Mouse (Mus musculus): Measurements from ENCODE around the gene A930009A15Rik.

A930009A15Rik gene

DNA sequence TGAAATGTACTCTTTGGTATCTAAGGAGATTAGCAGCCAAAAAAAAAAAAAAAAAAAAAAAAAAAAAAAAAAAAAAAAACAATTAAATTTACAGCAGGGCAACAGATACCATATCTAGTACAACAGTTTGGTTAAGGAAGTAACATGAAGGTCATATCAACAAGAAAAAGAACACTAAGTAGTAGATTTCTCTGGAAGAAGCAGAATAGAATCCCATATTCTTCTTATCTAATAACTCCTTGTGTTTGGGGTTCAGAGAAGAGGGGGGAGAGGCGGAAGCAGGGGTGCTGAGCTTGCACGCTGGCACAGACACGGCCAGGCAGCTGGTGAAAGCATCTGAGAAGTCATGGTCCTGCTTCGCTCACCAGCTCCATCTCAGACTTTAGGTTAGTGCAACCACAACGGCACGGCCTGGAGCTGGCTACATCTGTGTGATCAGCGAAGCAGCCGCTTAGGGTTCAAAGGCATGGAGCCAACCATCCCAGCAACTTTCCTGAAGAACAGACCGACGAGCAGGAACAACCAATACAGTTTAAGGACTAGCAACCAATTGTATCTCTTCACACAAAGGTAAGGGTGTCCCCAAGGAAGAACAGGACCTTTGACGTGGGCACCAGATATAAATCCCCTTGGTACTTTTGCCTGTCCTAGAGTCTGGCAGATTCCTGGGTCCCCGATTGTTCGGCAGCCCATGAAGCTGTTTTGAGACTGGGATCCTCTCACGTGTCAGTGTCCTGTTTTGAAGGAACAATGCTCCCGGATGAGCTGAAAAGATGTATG is at the start of gene A930009A15Rik:
Gene A930009A15Rik, plus strand, starts transcription at position 275 of the 780 bp plus-strand sequence.
- DNase-seq: no peak

DNA sequence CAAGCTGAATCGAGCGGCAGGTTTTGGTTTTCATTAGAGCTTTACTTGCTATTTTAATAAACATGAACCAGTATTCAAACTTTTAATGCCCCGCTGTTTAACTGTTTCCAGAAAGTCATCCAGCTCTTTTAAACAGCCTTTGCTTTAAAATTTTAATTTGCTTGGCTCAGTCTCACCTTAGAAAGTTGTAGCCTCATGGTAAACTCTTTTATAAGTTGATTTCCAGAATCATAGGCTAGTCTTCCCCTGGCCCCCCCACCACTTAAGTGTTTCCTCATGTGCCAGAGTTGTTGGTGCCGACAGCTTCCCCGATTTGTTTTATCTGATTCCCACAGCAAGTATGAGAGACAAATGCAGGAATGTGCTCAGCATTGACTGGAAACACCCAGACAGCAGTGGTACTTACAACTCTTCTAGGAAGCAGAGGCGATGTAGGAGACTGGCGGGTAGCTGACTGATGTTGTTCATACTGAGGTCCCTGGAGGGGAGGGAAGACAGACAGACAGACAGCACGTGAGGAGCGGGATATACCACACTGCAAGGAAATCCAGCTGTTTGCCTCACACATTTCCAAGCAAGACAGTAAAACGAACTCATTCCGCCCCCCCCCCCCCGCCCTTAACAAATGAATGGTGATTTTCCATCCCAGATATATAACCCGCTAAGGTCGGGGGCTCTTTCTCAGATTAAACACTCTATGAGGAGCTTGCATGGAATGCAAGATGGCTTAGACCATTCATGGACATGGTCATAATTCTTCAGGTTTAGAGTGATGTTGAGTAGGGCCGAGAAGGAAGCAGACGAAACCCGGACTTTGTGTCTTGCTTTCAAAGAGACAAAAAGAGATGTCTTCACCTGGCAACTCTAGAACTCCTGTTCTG is 49.3 kb upstream of the A930009A15Rik start:
- no peak for DNase-seq

DNA sequence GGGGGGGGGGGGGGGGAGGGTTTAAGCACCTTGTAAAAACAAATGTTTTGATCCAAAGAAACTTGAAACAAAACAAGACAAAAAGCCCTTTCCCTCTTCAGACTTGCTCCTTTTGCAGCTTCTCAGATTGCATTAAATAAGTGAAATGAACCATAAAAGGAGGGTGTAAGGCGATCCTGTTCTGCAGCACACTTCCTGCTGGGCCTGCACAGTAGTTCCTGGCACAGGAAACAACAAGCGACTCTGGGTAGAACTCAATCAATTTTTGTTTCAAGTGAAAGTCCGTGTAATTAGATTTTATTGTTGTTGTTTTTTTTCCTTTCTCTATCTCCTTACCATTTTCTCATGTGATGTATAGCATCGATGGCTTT is 48.7 kb upstream of the A930009A15Rik start:
- DNase-seq: no peak

DNA sequence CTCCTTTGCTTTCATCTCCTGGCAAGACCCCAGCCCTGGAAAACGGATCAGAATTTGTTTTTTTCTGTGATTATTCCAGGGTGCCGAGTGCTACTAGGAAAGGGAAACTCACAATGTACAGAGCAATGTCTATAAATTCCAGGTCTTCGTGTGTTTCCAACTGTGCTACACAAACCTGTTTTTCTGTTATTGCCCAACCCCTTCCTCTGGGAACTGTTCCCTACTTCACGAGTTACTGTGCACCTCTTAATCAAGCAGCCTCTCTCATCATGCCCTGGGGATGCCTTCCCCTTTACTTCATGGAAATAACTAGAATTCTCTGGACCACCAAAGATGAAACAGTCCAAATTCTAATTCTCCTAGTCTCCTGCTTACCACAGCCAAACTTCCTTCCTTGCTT is 40.9 kb upstream of the A930009A15Rik start:
- DNase-seq: no peak

DNA sequence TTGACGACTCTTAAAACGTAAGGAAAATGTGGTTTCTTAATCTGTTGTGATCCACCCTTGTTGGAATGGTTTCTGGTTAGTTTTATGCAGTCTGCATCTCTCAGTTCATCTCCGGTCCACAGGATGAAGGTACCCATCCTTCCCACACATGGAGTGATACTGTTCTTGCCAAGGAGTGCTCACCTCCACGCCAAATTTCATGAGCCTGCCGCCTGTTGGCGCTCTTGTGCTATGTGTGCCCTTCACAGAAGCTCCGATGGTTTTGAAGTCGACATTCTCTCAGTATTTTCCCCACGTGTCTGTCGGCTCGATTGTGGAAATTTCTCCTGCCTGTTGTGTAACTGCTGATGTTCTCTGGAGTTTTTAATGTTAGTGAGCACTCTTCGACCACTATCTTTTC is 40.0 kb upstream of the A930009A15Rik start:
- DNase-seq: no peak

DNA sequence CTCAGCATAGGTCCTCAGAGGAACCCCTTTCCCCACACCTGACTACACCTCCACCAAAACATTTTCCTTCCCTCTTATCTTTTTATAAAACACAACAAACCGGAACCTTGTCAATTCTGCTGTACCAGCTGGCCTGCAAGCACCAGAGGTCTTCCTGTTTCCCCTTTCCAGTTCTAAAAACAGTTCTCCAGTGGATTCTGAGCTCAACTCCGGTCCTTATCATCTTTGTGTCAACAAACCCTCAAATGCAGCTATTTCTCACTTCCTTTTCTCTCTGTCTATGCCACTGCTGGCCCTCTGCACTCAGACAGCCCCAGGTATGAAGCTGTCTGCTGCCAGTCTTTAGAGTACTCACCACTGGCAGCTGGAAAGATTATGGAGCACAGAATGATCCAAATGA is 39.0 kb upstream of the A930009A15Rik start:
- no peak for DNase-seq

DNA sequence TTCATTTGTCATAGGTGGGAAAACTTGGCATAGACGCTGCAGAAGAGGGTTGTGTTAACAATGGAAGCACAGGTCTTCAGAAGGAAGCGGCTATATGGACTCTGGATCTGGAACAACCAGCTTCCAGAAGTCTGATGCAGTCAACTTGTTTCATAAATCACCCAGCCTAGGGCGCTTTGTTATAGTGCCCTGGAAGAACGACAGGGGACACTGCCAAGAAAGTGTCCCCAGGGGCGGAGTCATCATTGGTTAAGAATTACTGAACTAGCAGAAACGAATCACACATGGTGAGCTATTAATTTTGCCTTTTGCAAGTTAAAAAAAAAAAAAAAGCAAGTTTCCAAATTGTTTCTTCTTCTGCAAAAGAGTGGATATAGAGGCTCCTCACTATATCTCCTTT is 26.9 kb upstream of the A930009A15Rik start:
- DNase-seq: no peak

DNA sequence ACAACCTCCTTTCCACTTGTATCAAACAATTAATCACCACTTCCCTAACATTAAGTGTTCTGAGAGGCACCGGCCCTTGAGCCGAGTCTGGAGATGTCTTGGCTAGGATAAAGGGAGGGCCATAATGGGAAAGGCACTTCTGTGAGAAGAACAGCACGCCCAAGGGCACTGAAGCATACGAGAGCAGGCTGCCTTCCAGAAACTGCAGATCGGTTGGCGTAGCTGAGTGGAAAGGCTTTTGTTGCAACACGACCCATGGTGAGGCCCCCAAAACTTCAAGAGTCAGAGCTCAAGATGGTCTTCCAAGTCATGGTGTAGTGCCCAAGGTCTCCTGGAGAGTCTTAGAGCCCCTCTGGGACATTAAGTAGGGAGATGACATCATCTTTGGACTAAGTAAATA is 19.5 kb upstream of the A930009A15Rik start:
- no peak for DNase-seq

DNA sequence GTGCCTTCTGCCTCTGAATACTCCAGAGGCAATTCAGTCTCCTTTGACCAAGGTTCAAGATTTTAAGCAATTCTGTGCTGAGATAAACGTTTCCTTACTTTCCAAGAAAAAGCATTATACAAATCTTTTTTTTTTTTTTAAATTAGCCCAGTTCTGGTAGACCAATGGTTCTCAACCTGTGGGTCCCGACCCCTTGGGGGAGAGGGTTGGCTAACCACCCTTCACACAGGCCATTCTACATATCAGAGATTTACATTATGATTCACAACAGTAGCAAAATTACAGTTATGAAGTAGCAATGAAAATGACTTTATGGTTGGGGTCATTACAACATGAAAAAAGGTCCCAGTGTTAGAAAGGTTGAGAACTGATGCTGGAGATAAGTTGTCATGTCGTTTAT is 18.7 kb upstream of the A930009A15Rik start:
- DNase-seq: no peak

DNA sequence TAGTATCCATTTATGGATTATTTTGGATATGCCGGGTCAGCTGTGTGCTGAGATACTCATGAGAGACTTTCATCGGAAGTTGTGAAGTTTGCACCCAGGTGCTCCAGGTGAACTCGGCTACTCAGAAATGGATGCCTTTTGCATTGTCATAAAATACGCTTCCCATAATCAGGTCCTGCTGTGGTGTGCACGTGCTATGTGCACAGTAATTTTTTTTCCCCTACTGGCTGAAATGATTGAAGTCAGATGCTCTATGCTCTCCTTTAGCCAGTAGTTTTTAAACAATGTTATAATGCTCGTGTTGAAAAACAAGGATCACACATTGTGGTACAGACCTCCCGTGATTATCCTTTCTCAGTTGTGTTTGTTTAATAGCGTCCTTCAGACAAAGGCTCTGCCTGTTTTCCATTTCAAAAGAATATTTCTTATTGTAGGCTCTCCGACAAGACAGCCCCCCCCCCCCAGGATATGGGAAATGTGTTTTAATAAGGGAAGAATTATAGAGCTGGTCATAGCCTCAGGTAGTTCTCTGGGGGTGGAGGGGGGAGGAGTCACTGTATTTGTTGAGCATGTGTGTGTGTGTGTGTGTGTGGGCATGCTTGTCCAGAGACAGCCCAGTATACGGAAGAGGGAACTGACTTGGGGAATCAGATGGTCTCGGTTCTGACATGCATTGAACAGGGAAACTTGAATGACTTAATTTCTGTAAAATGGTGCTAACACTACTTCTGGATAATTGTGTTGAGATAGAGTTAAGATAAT is 16.3 kb upstream of the A930009A15Rik start:
- no peak for DNase-seq

DNA sequence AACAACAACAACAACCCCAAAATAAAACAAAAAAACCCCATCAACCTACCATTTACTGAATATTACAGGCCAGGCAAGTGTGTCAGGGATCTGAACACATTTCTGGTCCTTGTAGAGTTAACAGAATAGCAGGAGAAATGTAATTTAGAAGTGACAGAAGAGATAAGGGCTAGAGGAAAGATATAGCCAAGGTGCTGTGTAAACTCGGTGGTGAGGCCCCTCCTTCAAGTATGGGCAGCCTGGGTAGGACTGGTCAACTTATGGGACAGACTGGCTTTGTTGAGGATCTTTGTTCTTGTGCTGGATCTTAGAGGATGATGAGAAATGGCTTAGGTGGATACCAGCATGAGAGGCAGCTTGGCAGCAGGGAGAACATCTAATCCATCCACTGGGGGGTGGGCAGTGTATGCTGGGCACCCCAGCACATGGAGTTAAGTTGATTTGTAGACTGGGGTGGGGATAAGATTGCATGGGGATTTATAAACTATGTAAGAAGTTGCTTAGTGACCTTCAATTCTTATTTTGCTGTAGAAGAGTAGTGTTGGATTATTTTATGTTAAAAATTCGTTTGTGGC is 14.5 kb upstream of the A930009A15Rik start:
- no peak for DNase-seq

DNA sequence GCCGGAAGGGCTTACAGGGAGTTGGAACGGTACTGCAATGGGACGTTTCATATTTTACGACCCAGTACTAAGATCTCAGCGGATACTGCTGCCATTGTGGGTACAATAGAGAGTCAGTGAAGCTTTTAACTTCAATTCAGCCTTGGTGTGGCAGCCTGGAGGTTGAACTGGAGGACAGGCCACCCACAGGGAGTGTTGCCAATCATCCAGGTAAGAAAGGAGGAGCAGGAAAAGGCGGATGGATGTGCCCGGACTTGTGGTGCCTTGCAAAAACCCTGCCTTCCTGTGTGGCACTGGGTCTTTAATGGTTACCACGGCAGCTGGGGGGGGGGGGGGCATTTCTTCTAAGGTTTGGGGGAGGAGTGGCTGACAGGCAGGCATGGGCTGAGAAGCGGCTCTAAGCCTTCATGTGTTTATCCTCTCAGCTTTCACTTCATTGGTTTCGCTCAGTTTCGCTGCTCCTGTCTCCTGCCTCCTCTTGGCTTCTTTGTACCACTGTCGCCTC is 13.0 kb upstream of the A930009A15Rik start:
- no peak for DNase-seq

DNA sequence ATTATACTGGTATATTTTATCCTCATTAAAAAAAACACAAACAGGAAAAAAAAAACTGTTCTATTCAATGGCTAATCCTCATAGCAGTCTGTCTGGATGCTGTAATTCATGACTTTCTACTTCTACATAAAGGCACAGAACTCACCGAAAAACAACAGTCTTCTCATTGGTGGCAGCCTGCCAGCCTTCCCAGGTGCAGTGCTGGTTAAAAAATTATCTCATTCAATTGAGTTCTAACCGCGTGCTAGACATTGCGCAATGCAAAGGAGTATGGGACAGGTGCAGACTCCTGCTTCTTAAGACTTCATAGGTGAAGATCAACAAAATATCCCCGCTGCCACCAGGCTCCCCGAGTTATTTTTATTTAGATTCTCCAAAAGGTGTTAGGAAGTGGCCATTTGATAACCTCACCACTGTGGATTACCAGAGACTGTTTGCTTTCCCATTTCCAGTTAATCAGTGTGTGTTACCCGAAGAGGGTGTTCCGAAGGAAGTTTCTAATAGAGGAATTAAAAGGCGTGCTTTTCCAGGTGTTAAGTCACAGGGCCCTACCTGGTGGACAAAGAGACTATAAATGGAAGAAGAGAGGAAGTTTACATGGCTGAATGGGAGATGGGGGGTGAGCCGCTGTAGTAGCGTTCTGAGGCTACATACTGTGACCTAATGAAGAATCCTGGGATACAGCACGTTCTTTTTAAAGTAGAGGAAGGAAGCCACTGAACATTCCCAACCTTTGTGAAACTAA is 8.5 kb upstream of the A930009A15Rik start:
- peak in 1 of 2 experiments; percentile 30 for DNase-seq

DNA sequence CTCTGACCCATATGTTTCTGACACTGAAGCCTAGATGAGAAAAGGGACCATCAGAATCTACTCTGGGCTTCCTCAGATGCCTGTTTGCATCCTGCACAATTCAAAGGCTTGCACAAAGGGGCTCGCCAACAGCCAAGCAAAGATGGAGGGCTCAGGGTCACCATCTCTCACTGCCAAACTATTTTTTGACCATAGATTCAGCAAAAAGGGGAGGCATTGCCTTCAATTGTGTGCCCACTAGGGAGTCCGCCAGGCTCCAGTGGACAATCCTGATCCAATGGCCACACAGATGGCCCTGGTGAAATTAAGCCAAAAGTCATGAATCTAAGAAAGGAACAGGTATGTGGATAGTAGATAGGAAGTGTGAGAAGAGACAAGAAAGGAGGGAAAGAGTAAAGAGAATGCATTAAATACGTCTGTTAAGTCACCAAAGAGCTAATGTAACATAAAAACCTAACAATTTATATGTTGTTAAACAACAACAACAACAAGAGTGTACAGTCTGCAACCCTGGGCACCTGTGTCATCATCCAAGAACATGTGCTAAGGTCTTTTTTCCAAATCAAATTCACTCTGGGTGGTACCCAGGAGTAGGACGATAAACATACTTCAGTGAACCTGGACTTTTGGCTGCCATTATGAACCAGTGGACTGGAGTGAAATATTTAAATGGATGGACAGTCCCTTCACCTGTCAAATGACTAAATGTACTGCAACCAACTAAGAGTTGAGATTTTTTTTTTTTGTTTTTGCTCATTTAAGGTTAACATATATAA is 6.7 kb upstream of the A930009A15Rik start:
- no peak for DNase-seq

DNA sequence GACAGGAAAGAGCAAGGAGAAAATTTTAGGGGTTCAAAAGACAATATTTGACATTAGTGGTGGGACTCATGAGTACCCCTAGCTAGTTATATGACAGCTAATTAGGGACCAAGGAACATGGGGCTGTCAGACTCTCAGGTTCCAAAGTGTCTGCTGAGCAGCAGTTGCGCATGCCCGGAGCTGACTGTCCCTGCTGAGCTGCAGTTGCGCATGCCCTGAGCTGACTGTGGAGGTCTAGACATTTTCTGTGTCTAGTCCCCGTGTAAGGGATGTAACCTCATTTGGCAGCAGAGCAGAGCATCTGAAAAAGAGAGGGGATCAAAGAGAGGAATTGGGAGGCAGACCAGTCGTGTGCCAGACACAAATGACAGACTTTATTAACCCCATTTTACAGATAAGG is 5.8 kb upstream of the A930009A15Rik start:
- DNase-seq: no peak

DNA sequence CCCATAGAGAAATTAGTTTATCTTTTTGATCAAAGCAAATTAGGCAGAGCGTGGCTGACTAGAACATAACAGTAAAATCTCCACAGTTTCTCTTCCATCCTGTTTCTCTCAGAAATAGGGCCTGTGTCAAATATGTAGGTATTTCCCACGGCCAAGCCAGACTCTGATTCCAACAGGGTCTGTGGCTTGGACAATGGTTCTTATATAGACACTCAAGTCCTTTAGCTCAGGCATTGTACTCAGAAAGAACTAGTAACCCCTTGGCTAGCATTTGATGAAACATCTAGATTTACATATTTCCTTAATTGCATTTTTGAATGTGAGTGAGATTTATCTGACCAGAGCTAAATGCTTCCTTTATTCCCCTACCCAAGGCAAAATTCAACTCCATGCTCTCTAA is 791 bp downstream of the A930009A15Rik start:
- DNase-seq: no peak

DNA sequence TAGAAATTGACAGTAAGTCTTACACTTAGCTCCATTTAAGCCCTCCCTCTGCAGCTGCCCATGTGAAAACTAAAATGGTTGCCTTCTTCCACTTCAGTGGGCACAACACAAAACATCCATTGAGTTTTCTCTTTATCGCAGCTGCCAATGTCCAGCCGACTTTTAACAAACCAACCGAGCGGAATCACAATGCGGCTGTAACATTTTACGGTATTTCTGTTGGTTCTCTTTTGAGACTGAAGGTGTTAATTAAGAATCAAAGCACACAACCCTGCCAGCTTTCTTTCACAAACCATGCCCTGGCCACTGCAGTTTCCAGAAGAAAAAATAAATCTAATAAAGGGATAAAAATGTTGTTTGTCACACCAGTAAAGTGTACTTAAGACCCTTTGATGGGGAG is 1.5 kb downstream of the A930009A15Rik start:
- no peak for DNase-seq

DNA sequence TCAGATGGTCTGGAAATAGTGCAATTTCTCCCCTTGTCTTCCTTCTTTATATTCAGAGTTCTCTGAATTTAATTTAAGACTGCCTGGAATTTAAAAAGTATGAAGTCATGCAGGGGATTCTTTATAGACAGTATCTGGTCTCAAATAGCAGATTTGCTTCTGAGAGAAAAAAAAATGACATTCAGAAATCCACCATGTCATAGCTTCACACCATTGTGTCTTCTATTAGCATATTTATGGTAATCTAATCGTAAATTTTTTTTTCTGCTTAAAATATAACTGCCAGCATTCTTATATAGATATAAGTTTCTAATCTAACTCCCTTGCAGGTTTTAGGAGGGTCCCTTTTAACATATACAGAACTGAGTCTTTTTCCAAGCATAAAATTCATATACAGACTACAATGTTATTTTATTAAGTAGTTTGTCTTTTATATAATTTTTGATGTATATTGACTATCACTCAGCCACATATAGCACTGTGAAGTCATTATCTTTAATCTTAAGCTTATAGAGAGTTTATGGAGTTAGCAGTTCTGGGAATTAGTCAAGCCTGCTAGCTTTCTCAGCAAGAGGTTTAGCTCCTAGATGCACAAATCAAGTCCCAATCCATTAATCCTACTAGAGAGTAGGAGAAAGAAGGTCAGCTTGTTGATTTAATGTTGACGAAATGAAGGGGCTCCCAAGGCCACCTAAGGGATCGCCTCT is 2.1 kb downstream of the A930009A15Rik start:
- DNase-seq: no peak

DNA sequence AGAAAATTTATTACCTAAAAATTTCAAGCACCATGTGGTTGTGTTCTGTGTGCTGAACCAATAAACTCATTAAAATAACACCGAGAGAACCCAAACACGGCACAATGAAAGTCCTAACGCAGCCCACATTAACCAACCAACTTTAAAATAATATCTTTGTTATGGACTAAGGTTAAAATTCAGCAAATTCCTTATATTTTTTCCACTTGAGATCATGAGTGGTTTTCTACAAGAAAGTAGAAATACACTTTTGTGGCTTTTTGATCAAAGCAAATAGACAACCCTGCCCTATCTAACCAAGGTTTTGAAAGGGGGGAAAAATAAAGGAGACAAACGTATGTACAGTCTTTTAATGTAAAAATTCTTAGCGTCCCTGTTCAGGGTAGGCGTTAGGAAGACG is 9.3 kb downstream of the A930009A15Rik start:
- no peak for DNase-seq

DNA sequence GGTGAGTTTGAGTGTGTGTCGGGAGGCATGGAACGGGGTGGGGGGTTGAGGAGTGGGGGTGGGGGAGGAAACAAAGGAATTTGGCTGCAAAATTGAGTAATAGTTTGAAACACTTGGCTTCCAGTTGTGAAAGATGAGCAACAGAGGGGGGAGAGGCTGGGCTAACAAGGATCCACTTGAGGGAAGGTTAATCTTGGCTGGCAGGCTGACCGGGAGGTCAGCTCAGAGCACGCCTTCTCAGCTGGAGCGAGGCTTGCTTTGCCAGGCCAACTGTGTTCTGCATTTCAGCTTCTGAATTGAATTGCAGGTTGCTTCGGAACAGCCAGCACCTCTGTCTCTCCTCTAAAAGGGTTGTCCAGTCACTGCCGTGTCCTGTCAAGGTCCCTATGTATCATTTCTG is 9.7 kb downstream of the A930009A15Rik start:
- no peak for DNase-seq

DNA sequence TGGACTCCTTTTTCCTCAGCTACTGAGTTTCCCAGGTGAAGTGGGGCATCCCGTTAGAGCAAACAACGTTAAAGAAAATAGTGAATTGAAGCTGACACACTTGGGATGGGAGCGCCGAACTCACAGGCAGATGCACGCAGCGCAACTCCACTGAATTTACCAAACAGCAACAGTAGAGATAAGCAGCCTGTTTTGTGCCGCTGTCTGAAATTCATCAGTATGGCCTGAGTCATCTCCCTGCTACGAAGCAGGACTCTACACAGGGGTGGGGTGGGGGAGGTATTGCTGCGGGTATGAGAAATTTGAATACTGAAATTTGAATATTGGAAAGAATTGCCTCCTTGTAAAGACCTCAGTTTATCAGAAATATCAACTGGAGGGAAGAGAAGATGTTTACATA is 12.2 kb downstream of the A930009A15Rik start:
- no peak for DNase-seq

Measured in lung, adult 18-20 months (tissue).